ENCODE assay signal across 23 mouse cellular contexts in genomic region chr15:99608382-99609125, GRCm38 (mm10). TPM values are rescaled to one million over a fixed set of nuclear protein-coding genes. Genes with fewer than 3 reads are reported as not detected.
DNase-seq lines count a peak whose midpoint lies in the region; ATAC-seq and TF ChIP-seq lines count a peak whose summit lies in the region.
"Had no signal": no experiment of that assay in that cellular context is flagged by ENCODE, and none has a peak within 500 bp of the region (broad histone marks: within the 10 kb centered on the region; RNA-seq: fewer than 3 reads in every experiment).

No protein-coding gene starts in this region.

- no peaks in the 10 kb centered on the region for H3K36me3 ChIP-seq in hindbrain, embryonic 12.5 days
- H3K36me3 ChIP-seq in hindbrain, embryonic 16.5 days (ENCODE audit: control insufficient read depth, insufficient read depth, low read length), result no peaks in the 10 kb centered on the region
- no peaks in the 10 kb centered on the region for H3K36me3 ChIP-seq in neural tube, embryonic 13.5 days
- H3K36me3 ChIP-seq in myocyte (ENCODE audit: control insufficient read depth, insufficient read depth), result no peaks in the 10 kb centered on the region
- H3K36me3 ChIP-seq: forebrain, embryonic 15.5 days; heart, embryonic 12.5 days had no signal

- H3K4me3 ChIP-seq in cerebellum, adult 2 months (replicated peaks; ENCODE audit: insufficient read depth, low read depth, low read length), result no peak overlapping the region
- no peak overlapping the region for H3K4me3 ChIP-seq in hindbrain, embryonic 12.5 days
- H3K4me3 ChIP-seq in hindbrain, embryonic 16.5 days (ENCODE audit: low read length), result no peak overlapping the region
- H3K4me3 ChIP-seq in neural tube, embryonic 13.5 days, result no peak overlapping the region
- H3K4me3 ChIP-seq in myocyte, result no peak overlapping the region
- H3K4me3 ChIP-seq: forebrain, embryonic 15.5 days; heart, adult 2 months; heart, embryonic 12.5 days had no signal

- TF ChIP-seq CTCF in cerebellum, adult 2 months (IDR thresholded peaks at IDR 0.05; ENCODE audit: borderline replicate concordance, insufficient read depth, low read depth, low read length), result no peak

- H3K27me3 ChIP-seq in cerebellum, adult 2 months (ENCODE audit: control insufficient read depth, insufficient read depth, low read length), result no peaks in the 10 kb centered on the region
- peaks cover 16% of the 10 kb centered on the region for H3K27me3 ChIP-seq in hindbrain, embryonic 12.5 days
- no peaks in the 10 kb centered on the region for H3K27me3 ChIP-seq in hindbrain, embryonic 16.5 days (replicated peaks; ENCODE audit: control insufficient read depth, insufficient read depth, low read length)
- H3K27me3 ChIP-seq in neural tube, embryonic 13.5 days, result no peaks in the 10 kb centered on the region
- no peaks in the 10 kb centered on the region for H3K27me3 ChIP-seq in myocyte (ENCODE audit: control insufficient read depth, insufficient read depth, insufficient read length)
- H3K27me3 ChIP-seq: forebrain, embryonic 15.5 days; Patski had no signal

- H3K4me2 ChIP-seq in hindbrain, embryonic 12.5 days (replicated peaks), result no peak overlapping the region
- no peak overlapping the region for H3K4me2 ChIP-seq in hindbrain, embryonic 16.5 days (ENCODE audit: low read length)
- H3K4me2 ChIP-seq in neural tube, embryonic 13.5 days, result no peak overlapping the region
- H3K4me2 ChIP-seq in myocyte (ENCODE audit: low read depth), result no peak overlapping the region
- H3K4me2 ChIP-seq: forebrain, embryonic 15.5 days; heart, embryonic 12.5 days had no signal

- 61% methylated on average over 13 of the region's 13 CpGs for WGBS in cerebellum, adult 2 months
- 80% methylated on average over 13 of the region's 13 CpGs for WGBS in hindbrain, embryonic 12.5 days
- 65% methylated on average over 13 of the region's 13 CpGs for WGBS in hindbrain, embryonic 16.5 days
- 64% methylated on average over 13 of the region's 13 CpGs for WGBS in neural tube, embryonic 13.5 days

- H3K9ac ChIP-seq in hindbrain, embryonic 12.5 days, result no peak overlapping the region
- no peak overlapping the region for H3K9ac ChIP-seq in hindbrain, embryonic 16.5 days (ENCODE audit: low read depth, low read length)
- no peak overlapping the region for H3K9ac ChIP-seq in neural tube, embryonic 13.5 days
- H3K9ac ChIP-seq: forebrain, embryonic 15.5 days; heart, embryonic 12.5 days had no signal

- H3ac ChIP-seq in myocyte (ENCODE audit: control insufficient read depth, insufficient read length), result no peak overlapping the region

- peak; percentile 34 for DNase-seq in cerebellum, adult 11-12 months
- no peak for DNase-seq in cerebellum, adult 2 months
- DNase-seq in neural tube, embryonic 10.5 days (ENCODE audit: extremely low spot score, low spot score), result no peak
- DNase-seq in testis, postnatal 14 days (ENCODE audit: low spot score), result no peak
- DNase-seq: cerebellum, adult 8-10 months; cerebellum, postnatal 36 days; gastrocnemius, postnatal 14 days; heart, adult 2 months had no signal

- H3K9me3 ChIP-seq in hindbrain, embryonic 12.5 days (replicated peaks), result 0 out of 2 replicates have a peak, but pooled peaks cover 3% of the 10 kb centered on the region
- H3K9me3 ChIP-seq in hindbrain, embryonic 16.5 days (ENCODE audit: control insufficient read depth, low read length), result no peaks in the 10 kb centered on the region
- no peaks in the 10 kb centered on the region for H3K9me3 ChIP-seq in neural tube, embryonic 13.5 days
- H3K9me3 ChIP-seq: forebrain, embryonic 15.5 days had no signal

- ATAC-seq in hindbrain, embryonic 12.5 days (ENCODE audit: low FRiP score), result no peak
- no peak for ATAC-seq in hindbrain, embryonic 16.5 days
- ATAC-seq in neural tube, embryonic 13.5 days (ENCODE audit: low read depth), result no peak
- ATAC-seq: activated CD4-positive, CD25-positive, alpha-beta regulatory T cell, adult 4 months; inflammation-experienced regulatory T-cells, adult 6 months; intestine, postnatal 0 days; Patski had no signal

- H3K79me2 ChIP-seq in myocyte (ENCODE audit: control insufficient read depth, insufficient read depth), result no peaks in the 10 kb centered on the region

- TF ChIP-seq POLR2A in cerebellum, adult 2 months (IDR thresholded peaks at IDR 0.05; ENCODE audit: borderline replicate concordance, insufficient read depth, low read length), result no peak
- TF ChIP-seq POLR2A in myocyte (IDR thresholded peaks at IDR 0.05; ENCODE audit: insufficient read length, low read depth), result no peak

- no peak overlapping the region for H3K27ac ChIP-seq in cerebellum, adult 2 months (ENCODE audit: insufficient read depth, low read length)
- peak overlapping the region; percentile 57 for H3K27ac ChIP-seq in hindbrain, embryonic 12.5 days
- no peak overlapping the region for H3K27ac ChIP-seq in hindbrain, embryonic 16.5 days (ENCODE audit: low read depth, low read length)
- H3K27ac ChIP-seq in neural tube, embryonic 13.5 days (replicated peaks), result peak overlapping the region; percentile 64
- H3K27ac ChIP-seq: heart, adult 2 months had no signal

- peaks cover 42% of the 10 kb centered on the region for H3K4me1 ChIP-seq in cerebellum, adult 2 months (ENCODE audit: control insufficient read depth, insufficient read depth, low read length)
- peaks cover 56% of the 10 kb centered on the region for H3K4me1 ChIP-seq in hindbrain, embryonic 12.5 days
- peaks cover 21% of the 10 kb centered on the region for H3K4me1 ChIP-seq in hindbrain, embryonic 16.5 days (ENCODE audit: control insufficient read depth, insufficient read depth, low read depth, low read length)
- H3K4me1 ChIP-seq in neural tube, embryonic 13.5 days (replicated peaks), result peaks cover 65% of the 10 kb centered on the region

TF ChIP-seq in myocyte, 11 proteins besides CTCF, POLR2A, EP300 and RAD21:
- TF ChIP-seq REST (IDR thresholded peaks at IDR 0.05; ENCODE audit: insufficient read depth, insufficient read length) (no peak), E2F4 (IDR thresholded peaks at IDR 0.05; ENCODE audit: insufficient read depth) (no peak), MYOD1 (IDR thresholded peaks at IDR 0.05; ENCODE audit: control insufficient read depth in 1 of 3, insufficient read length in 2 of 3, low read depth in 2 of 3) (peak in 2 of 3 experiments; percentile 28 to 77), TCF3 (IDR thresholded peaks at IDR 0.05; ENCODE audit: insufficient read length, low read depth) (no peak), CEBPB (IDR thresholded peaks at IDR 0.05; ENCODE audit: insufficient read depth, poor library complexity, severe bottlenecking) (no peak), TCF12 (IDR thresholded peaks at IDR 0.05; ENCODE audit: insufficient read depth, poor library complexity, severe bottlenecking) (no peak), USF1 (IDR thresholded peaks at IDR 0.05; ENCODE audit: low read depth) (no peak), MYOG (IDR thresholded peaks at IDR 0.05; ENCODE audit: control insufficient read depth in 1 of 3, insufficient read depth in 1 of 3, insufficient read length in 2 of 3, low read depth in 2 of 3) (peak in 2 of 3 experiments; percentile 9 to 64), MAX (IDR thresholded peaks at IDR 0.05; ENCODE audit: low read depth) (no peak), POLR2AphosphoS2 (IDR thresholded peaks at IDR 0.05; ENCODE audit: insufficient read length, low read depth) (no peak), SRF (IDR thresholded peaks at IDR 0.05; ENCODE audit: control insufficient read depth, insufficient read length, low read depth) (no peak)

RNA-seq across cellular contexts. Expression of gene Aqp6, which starts 7.4 kb away (rescaled TPM):
- polyA plus RNA-seq in cerebellum, adult 2 months (2012; rRNA removed), result 29.0 and 38.4 TPM in 2 replicates
- polyA plus RNA-seq in hindbrain, embryonic 12.5 days (2016; fragmentation: Nextera tagmentation; extraction: Ambion mirVana), result 1.3 and 2.8 TPM in 2 replicates
- polyA plus RNA-seq in hindbrain, embryonic 16.5 days (2015; fragmentation: Nextera tagmentation; extraction: Ambion mirVana), result 0.68 and 0.70 TPM in 2 replicates
- 3.5 and 3.6 TPM in 2 replicates for polyA plus RNA-seq in neural tube, embryonic 13.5 days (2015; fragmentation: Nextera tagmentation; extraction: Ambion mirVana)
- not detected for polyA plus RNA-seq in myocyte (2012; fragmentation: generic; extraction: Trizol)
- polyA plus RNA-seq: activated CD4-positive, CD25-positive, alpha-beta regulatory T cell, adult 4 months; C2C12; embryonic facial prominence, embryonic 11.5 days; forebrain, embryonic 11.5 days; forebrain, embryonic 15.5 days; heart, embryonic 12.5 days; heart, embryonic 16.5 days; inflammation-experienced regulatory T-cells, adult 6 months; intestine, postnatal 0 days; Patski had no signal

RNA-seq across cellular contexts. Expression of gene Aqp5, which starts 18.0 kb away (rescaled TPM):
- polyA plus RNA-seq in cerebellum, adult 2 months (2012; rRNA removed), result 0.36 and 0.56 TPM in 2 replicates
- 2.4 and 2.7 TPM in 2 replicates for polyA plus RNA-seq in hindbrain, embryonic 12.5 days (2016; fragmentation: Nextera tagmentation; extraction: Ambion mirVana)
- polyA plus RNA-seq in hindbrain, embryonic 16.5 days (2015; fragmentation: Nextera tagmentation; extraction: Ambion mirVana), result 0.70 and 0.95 TPM in 2 replicates
- polyA plus RNA-seq in neural tube, embryonic 13.5 days (2015; fragmentation: Nextera tagmentation; extraction: Ambion mirVana), result 1.9 and 2.3 TPM in 2 replicates
- polyA plus RNA-seq in myocyte (2012; fragmentation: generic; extraction: Trizol), result 109 TPM
- polyA plus RNA-seq: activated CD4-positive, CD25-positive, alpha-beta regulatory T cell, adult 4 months; embryonic facial prominence, embryonic 11.5 days; forebrain, embryonic 15.5 days; inflammation-experienced regulatory T-cells, adult 6 months; intestine, postnatal 0 days had no signal

RNA-seq across cellular contexts. Expression of gene Aqp2, which starts 29.7 kb away (rescaled TPM):
- polyA plus RNA-seq in cerebellum, adult 2 months (2012; rRNA removed), result 0.23 and 0.43 TPM in 2 replicates
- polyA plus RNA-seq in hindbrain, embryonic 12.5 days (2016; fragmentation: Nextera tagmentation; extraction: Ambion mirVana), result not detected in 2 replicates
- 0.11 TPM in 1 of 2 replicates, not detected in the other for polyA plus RNA-seq in hindbrain, embryonic 16.5 days (2015; fragmentation: Nextera tagmentation; extraction: Ambion mirVana)
- polyA plus RNA-seq in neural tube, embryonic 13.5 days (2015; fragmentation: Nextera tagmentation; extraction: Ambion mirVana), result not detected in 2 replicates
- 0.02 TPM for polyA plus RNA-seq in myocyte (2012; fragmentation: generic; extraction: Trizol)
- polyA plus RNA-seq: activated CD4-positive, CD25-positive, alpha-beta regulatory T cell, adult 4 months; embryonic facial prominence, embryonic 11.5 days; forebrain, embryonic 11.5 days; forebrain, embryonic 15.5 days; heart, embryonic 12.5 days; hindbrain, embryonic 11.5 days; inflammation-experienced regulatory T-cells, adult 6 months; intestine, postnatal 0 days; Patski had no signal

RNA-seq across cellular contexts. Expression of gene Racgap1, which starts 42.9 kb away (rescaled TPM):
- polyA plus RNA-seq in cerebellum, adult 2 months (2012; rRNA removed), result 15.5 and 15.6 TPM in 2 replicates
- polyA plus RNA-seq in hindbrain, embryonic 12.5 days (2016; fragmentation: Nextera tagmentation; extraction: Ambion mirVana), result 177 and 185 TPM in 2 replicates
- polyA plus RNA-seq in hindbrain, embryonic 16.5 days (2015; fragmentation: Nextera tagmentation; extraction: Ambion mirVana), result 56.7 and 64.6 TPM in 2 replicates
- 130 and 133 TPM in 2 replicates for polyA plus RNA-seq in neural tube, embryonic 13.5 days (2015; fragmentation: Nextera tagmentation; extraction: Ambion mirVana)
- 99.0 TPM for polyA plus RNA-seq in myocyte (2012; fragmentation: generic; extraction: Trizol)

Comparison
In these comparisons a context has a peak if more than half of its experiments do, and no peak if none do; other contexts are left out.
1. H3K27ac ChIP-seq: peak in hindbrain, embryonic 12.5 days (single experiment) and neural tube, embryonic 13.5 days (single experiment); none in cerebellum, adult 2 months (single experiment) and hindbrain, embryonic 16.5 days (single experiment).
2. RNA of gene Aqp5, which starts 18.0 kb away (polyA plus RNA-seq): 109 TPM in myocyte (single experiment); 2.4 to 2.7 TPM in hindbrain, embryonic 12.5 days, 1.9 to 2.3 TPM in neural tube, embryonic 13.5 days, 0.70 to 0.95 TPM in hindbrain, embryonic 16.5 days and 0.36 to 0.56 TPM in cerebellum, adult 2 months; every median in the first group is over 10 times any median in the second.